Mouse (Mus musculus) brain, adult 10 weeks (tissue): Measurements from ENCODE around the gene Glt28d2. TPM values are rescaled to one million over a fixed set of nuclear protein-coding genes. Genes with fewer than 3 reads are reported as not detected.

Experiments used
- polyA plus RNA-seq: library from polyadenylated mRNA; stranded (reverse); fragments of 350-450 nt; fragmentation: Illumina TruSeq; extraction: RNeasy Lipid Tissue Mini Kit (QIAGEN cat#74804); gene quantifications from one replicate; pipeline ENCODE4 v1.2.3, GENCODE M21; 2015; ENCODE audit warnings: low read depth, low replicate concordance

Gene Glt28d2
- 0.27 TPM for polyA plus RNA-seq

DNA sequence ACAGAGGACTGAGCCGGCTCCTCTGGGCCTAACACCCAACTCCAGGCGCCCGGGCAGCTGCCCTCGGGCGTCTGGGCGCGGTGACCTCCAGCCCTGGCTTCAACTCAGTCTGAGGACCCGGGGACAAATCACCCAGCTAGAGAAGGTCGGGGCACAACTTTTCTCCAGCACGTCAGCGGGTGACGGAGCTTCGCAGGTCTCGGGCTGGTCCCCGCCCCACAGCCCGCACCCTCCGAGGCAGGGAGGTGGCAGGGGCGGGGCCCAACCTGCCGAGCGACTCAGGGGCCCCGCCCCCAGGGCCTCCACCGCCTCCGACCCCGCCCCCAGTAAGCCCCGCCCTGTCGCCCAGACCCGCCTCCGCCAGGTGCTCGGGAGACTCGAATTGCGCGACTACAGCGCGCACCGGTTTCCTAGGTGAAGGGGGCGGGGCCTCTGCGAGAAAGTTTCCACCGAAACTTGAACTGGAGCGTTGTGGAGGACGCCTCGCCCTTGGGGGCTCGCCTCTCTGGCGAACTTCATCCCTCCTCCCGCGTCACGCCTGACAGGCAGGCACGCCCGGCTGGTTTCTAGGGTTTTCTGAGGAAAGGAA lies at the start of gene Glt28d2, which contains the start of gene Gm37240:
Gene Glt28d2, minus strand, starts transcription at position 278 of the 589 bp plus-strand sequence.
Gene Gm37240, minus strand, starts transcription at position 280 of the 589 bp plus-strand sequence.

Other genes starting within 250 kb of the Glt28d2 start
- gene Fam160a1, start 70.2 kb downstream of the Glt28d2 start, polyA plus RNA-seq = 2.2 TPM
- gene Gm37240, start within 50 bp of the Glt28d2 start, polyA plus RNA-seq = not detected
- 13.5 TPM for gene Sh3d19, start 83.6 kb upstream of the Glt28d2 start, polyA plus RNA-seq
- gene Prss48, start 115.0 kb upstream of the Glt28d2 start, polyA plus RNA-seq = not detected